Comparison of ENCODE assay signal across 12 mouse cellular contexts in the genomic region with DNA sequence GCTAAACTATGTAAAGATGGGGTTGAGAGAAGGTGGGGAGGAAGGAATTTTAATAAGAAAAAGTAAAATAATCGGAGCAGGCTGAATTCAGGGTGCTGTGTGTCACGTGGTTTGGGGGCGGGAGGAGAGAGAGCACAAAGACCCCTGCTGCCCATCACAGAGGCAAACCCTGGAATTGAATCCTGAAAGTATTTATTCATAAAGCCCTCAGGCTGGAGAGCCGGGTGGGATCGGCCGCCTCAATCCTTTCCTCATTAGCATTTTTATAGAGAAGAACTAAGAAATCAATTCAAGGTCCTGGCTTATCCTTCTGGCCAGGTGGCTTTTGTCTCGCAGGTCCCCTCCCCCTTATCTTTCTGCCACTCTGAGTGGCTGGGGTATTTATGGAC. TPM values are rescaled to one million over a fixed set of nuclear protein-coding genes. Genes with fewer than 3 reads are reported as not detected.
DNase-seq lines count a peak whose midpoint lies in the region; ATAC-seq lines count a peak whose summit lies in the region.
"Had no signal": no experiment of that assay in that cellular context is flagged by ENCODE, and none has a peak within 500 bp of the region (broad histone marks: within the 10 kb centered on the region; RNA-seq: fewer than 3 reads in every experiment).

No protein-coding gene starts in this region.

- 6% methylated on average over 7 of the region's 7 CpGs for WGBS in forebrain, embryonic 11.5 days
- 15% methylated on average over 7 of the region's 7 CpGs for WGBS in hindbrain, embryonic 15.5 days
- WGBS in neural tube, embryonic 12.5 days: 18% methylated on average over 7 of the region's 7 CpGs

- peak; percentile 90 for ATAC-seq in forebrain, embryonic 11.5 days (replicated peaks; ENCODE audit: low FRiP score)
- peak; percentile 74; the same call in 1 of the 2 replicates for ATAC-seq in hindbrain, embryonic 15.5 days (ENCODE audit: low FRiP score, low read depth)
- peak; percentile 90 for ATAC-seq in neural tube, embryonic 12.5 days (ENCODE audit: low FRiP score, low read depth)
- no peak for ATAC-seq in cerebellum, adult (ENCODE audit: insufficient number of reproducible peaks, low FRiP score, low TSS enrichment)

- peak overlapping the region; percentile 70 for H3K27ac ChIP-seq in forebrain, embryonic 11.5 days (ENCODE audit: low read depth, low read length)
- H3K27ac ChIP-seq in hindbrain, embryonic 15.5 days (replicated peaks): peak overlapping the region; percentile 52
- no peak overlapping the region for H3K27ac ChIP-seq in neural tube, embryonic 12.5 days
- H3K27ac ChIP-seq: heart, embryonic 10.5 days had no signal

- no peaks in the 10 kb centered on the region for H3K9me3 ChIP-seq in forebrain, embryonic 11.5 days (ENCODE audit: control insufficient read depth, low read length)
- H3K9me3 ChIP-seq in hindbrain, embryonic 15.5 days: no peaks in the 10 kb centered on the region
- 0 out of 2 replicates have a peak, but pooled peaks cover 5% of the 10 kb centered on the region for H3K9me3 ChIP-seq in neural tube, embryonic 12.5 days
- H3K9me3 ChIP-seq: heart, embryonic 10.5 days had no signal

- no peaks in the 10 kb centered on the region for H3K36me3 ChIP-seq in forebrain, embryonic 11.5 days (ENCODE audit: control insufficient read depth, insufficient read depth, low read length)
- H3K36me3 ChIP-seq in hindbrain, embryonic 15.5 days: no peaks in the 10 kb centered on the region
- no peaks in the 10 kb centered on the region for H3K36me3 ChIP-seq in neural tube, embryonic 12.5 days
- H3K36me3 ChIP-seq: heart, embryonic 10.5 days had no signal

- peak; percentile 84 for DNase-seq in ZHBTc4 (ENCODE audit: low read depth, low spot score)
- peak; percentile 68 for DNase-seq in forebrain, embryonic 11.5 days (ENCODE audit: low spot score)
- no peak for DNase-seq in right cerebral cortex, postnatal 25 days
- no peak for DNase-seq in gastrocnemius, adult 18-20 months (ENCODE audit: low spot score)
- DNase-seq: layer of hippocampus, adult 9-11 months; thymus, adult 2 months had no signal

- H3K4me3 ChIP-seq in forebrain, embryonic 11.5 days (ENCODE audit: low read depth, low read length): no peak overlapping the region
- H3K4me3 ChIP-seq in hindbrain, embryonic 15.5 days: no peak overlapping the region
- no peak overlapping the region for H3K4me3 ChIP-seq in neural tube, embryonic 12.5 days
- H3K4me3 ChIP-seq: heart, embryonic 10.5 days had no signal

- H3K27me3 ChIP-seq in forebrain, embryonic 11.5 days (ENCODE audit: control insufficient read depth, insufficient read depth, low read length): no peaks in the 10 kb centered on the region
- no peaks in the 10 kb centered on the region for H3K27me3 ChIP-seq in hindbrain, embryonic 15.5 days
- H3K27me3 ChIP-seq in neural tube, embryonic 12.5 days (replicated peaks): no peaks in the 10 kb centered on the region

- peak overlapping the region; percentile 31; the same call in 1 of the 2 replicates for H3K4me2 ChIP-seq in forebrain, embryonic 11.5 days (ENCODE audit: low read depth, low read length, severe bottlenecking)
- peak overlapping the region; percentile 26 for H3K4me2 ChIP-seq in hindbrain, embryonic 15.5 days
- H3K4me2 ChIP-seq in neural tube, embryonic 12.5 days (replicated peaks): peak overlapping the region; percentile 18; the same call in 1 of the 2 replicates

- H3K9ac ChIP-seq in forebrain, embryonic 11.5 days (ENCODE audit: low read length): no peak overlapping the region
- H3K9ac ChIP-seq in hindbrain, embryonic 15.5 days: no peak overlapping the region
- H3K9ac ChIP-seq in neural tube, embryonic 12.5 days: no peak overlapping the region

- peaks cover 10% of the 10 kb centered on the region; the same call in 1 of the 2 replicates for H3K4me1 ChIP-seq in forebrain, embryonic 11.5 days (replicated peaks; ENCODE audit: control insufficient read depth, insufficient read depth, low read length)
- peaks cover 8% of the 10 kb centered on the region for H3K4me1 ChIP-seq in hindbrain, embryonic 15.5 days (replicated peaks)
- H3K4me1 ChIP-seq in neural tube, embryonic 12.5 days: 0 out of 2 replicates have a peak, but pooled peaks cover 8% of the 10 kb centered on the region
- H3K4me1 ChIP-seq: heart, embryonic 10.5 days had no signal

RNA-seq across cellular contexts. Expression of a gene that starts 44.9 kb away (rescaled TPM):
- polyA plus RNA-seq in forebrain, embryonic 11.5 days (2014; fragmentation: Nextera tagmentation; extraction: Ambion mirVana): 3.0 and 4.5 TPM in 2 replicates
- 13.1 and 19.0 TPM in 2 replicates for polyA plus RNA-seq in hindbrain, embryonic 15.5 days (2015; fragmentation: Nextera tagmentation; extraction: Ambion mirVana)
- polyA plus RNA-seq in neural tube, embryonic 12.5 days (2016; fragmentation: Nextera tagmentation; extraction: Ambion mirVana): 5.6 and 6.5 TPM in 2 replicates
- total RNA-seq in gastrocnemius, adult 18-20 months (2021): under 1 TPM in 1 of 2 experiments, not detected in 1; 0.21 TPM
- total RNA-seq: hematopoietic stem cell, adult 5-6 weeks; megakaryocyte progenitor cell, adult 5-6 weeks had no signal

RNA-seq across cellular contexts. Expression of a gene that starts 49.7 kb away (rescaled TPM):
- 85.4 and 98.9 TPM in 2 replicates for polyA plus RNA-seq in forebrain, embryonic 11.5 days (2014; fragmentation: Nextera tagmentation; extraction: Ambion mirVana)
- 46.1 and 49.7 TPM in 2 replicates for polyA plus RNA-seq in hindbrain, embryonic 15.5 days (2015; fragmentation: Nextera tagmentation; extraction: Ambion mirVana)
- 85.0 and 86.4 TPM in 2 replicates for polyA plus RNA-seq in neural tube, embryonic 12.5 days (2016; fragmentation: Nextera tagmentation; extraction: Ambion mirVana)
- total RNA-seq in gastrocnemius, adult 18-20 months (2021): 100 to 1,000 TPM; 178 to 197 TPM

RNA-seq across cellular contexts. Expression of a gene that starts 50.4 kb away (rescaled TPM):
- 10.3 and 11.8 TPM in 2 replicates for polyA plus RNA-seq in forebrain, embryonic 11.5 days (2014; fragmentation: Nextera tagmentation; extraction: Ambion mirVana)
- polyA plus RNA-seq in hindbrain, embryonic 15.5 days (2015; fragmentation: Nextera tagmentation; extraction: Ambion mirVana): 5.8 and 8.4 TPM in 2 replicates
- 6.7 and 8.3 TPM in 2 replicates for polyA plus RNA-seq in neural tube, embryonic 12.5 days (2016; fragmentation: Nextera tagmentation; extraction: Ambion mirVana)
- 1 to 10 TPM; 3.0 to 3.6 TPM for total RNA-seq in gastrocnemius, adult 18-20 months (2021)

Comparison
In these comparisons a context has a peak if more than half of its experiments do, and no peak if none do; other contexts are left out.
1. DNase-seq: peak in ZHBTc4 (single experiment) and forebrain, embryonic 11.5 days (single experiment); none in right cerebral cortex, postnatal 25 days (single experiment) and gastrocnemius, adult 18-20 months (single experiment).
2. Peak in every context shown above with its lines, with median percentiles within 50 percentile points of each other: H3K4me2 ChIP-seq.